Mouse (Mus musculus) midbrain, embryonic 11.5 days (tissue): ENCODE measurements around the gene Creb3l2. TPM values are rescaled to one million over a fixed set of nuclear protein-coding genes. Genes with fewer than 3 reads are reported as not detected.

Experiments
- ATAC-seq: fragments of 200-750 bp; cut with Nextera tagmentation; 2 replicates; pipeline ENCODE4 v1.8.0; 2017; ENCODE audit warnings: moderate TSS enrichment, moderate library complexity; ENCODE audit not compliant: low FRiP score
- DNase-seq: peaks from one replicate; pipeline ENCODE4 v3.0.0; 2015; ENCODE audit warnings: low spot score; ENCODE audit errors: missing footprints
- H3K27ac ChIP-seq: fragments of 300-500 bp; sonication (generic); 2 replicates; pipeline ENCODE4 v1.5.1; 2014; ENCODE audit warnings: low read depth, low read length
- H3K27me3 ChIP-seq: fragments of 300-500 bp; sonication (generic); 2 replicates; pipeline ENCODE4 v1.6.1; 2014; ENCODE audit warnings: mild to moderate bottlenecking, low read length, moderate library complexity, mixed read lengths; ENCODE audit not compliant: control insufficient read depth, insufficient read depth
- H3K36me3 ChIP-seq: fragments of 300-500 bp; sonication (generic); 2 replicates; pipeline ENCODE4 v1.6.1; 2014; ENCODE audit warnings: mild to moderate bottlenecking, low read length, moderate library complexity, mixed read lengths; ENCODE audit not compliant: control insufficient read depth, insufficient read depth
- H3K4me1 ChIP-seq: fragments of 300-500 bp; sonication (generic); 2 replicates; pipeline ENCODE4 v1.6.1; 2014; ENCODE audit warnings: low read length; ENCODE audit not compliant: control insufficient read depth, insufficient read depth
- H3K4me2 ChIP-seq: fragments of 300-500 bp; sonication (generic); 2 replicates; pipeline ENCODE4 v1.6.1; 2014; ENCODE audit warnings: mild to moderate bottlenecking, moderate library complexity
- H3K4me3 ChIP-seq: fragments of 300-500 bp; sonication (generic); 2 replicates; pipeline ENCODE4 v1.5.1; 2014; ENCODE audit warnings: low read depth, low read length
- H3K9ac ChIP-seq: fragments of 300-500 bp; sonication (generic); 2 replicates; pipeline ENCODE4 v1.6.1; 2014; ENCODE audit warnings: low read length
- H3K9me3 ChIP-seq: fragments of 300-500 bp; sonication (generic); 2 replicates; pipeline ENCODE4 v1.6.1; 2016; ENCODE audit warnings: low read length; ENCODE audit not compliant: control insufficient read depth
- WGBS: fragments of 180-500 bp; shearing (Covaris S2); extraction: QIAGEN DNeasy Blood & Tissue Kit; methylation state at CpG from one replicate; pipeline ENCODE4 v1.1.7; 2014; 5-methylcytosine and 5-hydroxymethylcytosine counted together
- polyA plus RNA-seq: library from polyadenylated mRNA; unstranded; fragments of >200 nt; fragmentation: Nextera tagmentation; extraction: Ambion mirVana; gene quantifications from 2 replicates; pipeline ENCODE4 v1.2.1, GENCODE M21; 2014

The Creb3l2 gene
- 4.9 and 5.5 TPM in 2 replicates for polyA plus RNA-seq

DNA sequence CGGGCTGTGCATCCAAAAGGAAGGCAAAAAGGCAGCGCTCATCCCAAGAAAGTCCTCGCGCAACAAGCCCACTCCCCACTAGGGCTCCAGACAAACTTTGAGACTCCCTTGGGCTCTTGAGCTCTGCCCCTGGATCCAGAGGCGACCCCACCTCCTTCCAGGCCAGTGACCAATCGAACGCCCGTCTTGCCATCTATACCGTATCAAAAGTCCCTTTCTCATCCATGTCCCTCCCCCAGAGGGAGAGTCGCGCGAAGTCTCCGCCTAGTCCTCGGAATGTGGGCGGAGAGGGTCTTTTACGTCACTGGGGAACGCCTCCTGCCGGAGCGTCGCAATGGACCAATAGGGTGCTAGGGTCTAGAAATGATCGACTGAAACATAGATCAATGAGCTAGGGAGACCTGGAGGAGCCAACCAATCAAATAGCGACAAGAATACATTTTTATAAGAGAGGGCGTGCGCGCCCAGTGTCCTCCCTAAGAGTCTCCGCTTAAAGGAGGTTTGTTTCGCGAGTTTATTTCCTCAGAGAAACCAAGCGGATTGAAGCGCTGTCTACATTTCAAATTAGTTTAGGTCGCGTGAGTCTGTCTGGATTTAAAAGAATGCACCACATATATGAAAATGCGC lies at the start of gene Creb3l2:
Gene Creb3l2, minus strand, starts transcription at position 106 of the 627 bp plus-strand sequence.
- WGBS = under 1% methylated on average over 33 of the region's 33 CpGs
- peak within 1 kb of the TSS; percentile 75 for H3K4me2 ChIP-seq
- H3K27me3 ChIP-seq = no peaks in the 10 kb centered on the region
- ATAC-seq = peak; percentile 99
- H3K36me3 ChIP-seq = no peaks in the 10 kb centered on the region
- H3K4me1 ChIP-seq = peaks cover 6% of the 10 kb centered on the region; the same call in 1 of the 2 replicates
- peak; percentile 99 for DNase-seq
- no peak within 1 kb of the TSS; the same call in 1 of the 2 replicates for H3K27ac ChIP-seq
- peak within 1 kb of the TSS; percentile 79 for H3K4me3 ChIP-seq
- H3K9ac ChIP-seq = peak within 1 kb of the TSS; percentile 72
- no peaks in the 10 kb centered on the region for H3K9me3 ChIP-seq

DNA sequence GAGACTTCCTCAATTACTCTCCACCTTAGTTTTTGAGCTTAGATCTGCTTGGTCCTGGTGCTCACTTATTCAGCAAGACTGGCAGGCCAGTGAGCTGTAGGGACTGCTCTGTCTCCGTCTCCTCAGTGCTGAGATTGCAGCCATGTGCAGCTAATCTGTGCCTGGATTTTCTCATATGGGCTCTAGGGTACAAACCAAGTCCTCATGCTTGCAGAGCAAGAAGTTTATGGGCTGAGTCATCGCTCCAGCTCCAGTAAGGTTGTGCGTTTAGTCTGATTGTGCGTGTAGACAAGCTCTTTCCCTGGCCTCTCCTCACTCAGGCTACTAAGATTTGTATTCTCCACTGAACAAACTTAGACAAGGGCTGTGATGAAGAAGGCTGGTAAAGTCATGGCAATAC lies 44.6 kb upstream of the Creb3l2 start:
- Histone ChIP-seq H3K4me3 (no peak overlapping the region), H3K27me3 (no peaks in the 10 kb centered on the region), H3K4me2 (no peak overlapping the region), H3K4me1 (no peaks in the 10 kb centered on the region), H3K27ac (no peak overlapping the region), H3K9me3 (no peaks in the 10 kb centered on the region), H3K9ac (no peak overlapping the region), H3K36me3 (no peaks in the 10 kb centered on the region)
- no peak for ATAC-seq
- whole genome bisulfite sequencing = 91% methylated on average over 4 of the region's 4 CpGs
- no peak for DNase-seq

DNA sequence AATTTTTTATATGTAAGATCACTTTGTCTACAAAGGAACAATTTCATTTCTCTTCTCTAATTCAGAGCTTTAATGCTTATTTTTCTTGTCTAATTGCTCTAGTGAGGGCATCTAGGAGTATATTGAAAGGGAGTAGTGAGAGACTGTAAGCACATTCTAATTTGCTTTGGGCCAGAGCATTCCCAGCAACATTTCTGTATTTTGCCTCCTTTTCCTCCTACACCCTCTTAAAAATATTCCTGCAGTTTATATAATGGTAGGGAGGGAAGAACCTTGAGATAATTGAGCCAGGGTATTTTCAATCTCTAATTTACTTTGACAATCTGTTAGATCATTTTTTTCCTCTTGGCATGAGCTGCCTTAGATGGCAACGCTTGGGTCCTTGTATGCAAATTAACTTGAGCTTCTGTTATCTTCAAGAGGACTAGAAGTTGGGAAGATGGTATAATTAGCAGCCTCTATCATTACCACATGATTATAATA lies 42.7 kb upstream of the Creb3l2 start:
- DNase-seq = no peak
- Histone ChIP-seq H3K4me2 (no peak overlapping the region), H3K36me3 (no peaks in the 10 kb centered on the region), H3K9ac (no peak overlapping the region), H3K4me1 (no peaks in the 10 kb centered on the region), H3K27me3 (no peaks in the 10 kb centered on the region), H3K9me3 (no peaks in the 10 kb centered on the region), H3K27ac (no peak overlapping the region), H3K4me3 (no peak overlapping the region)
- ATAC-seq = no peak
- 83% methylated on average over 1 of the region's 1 CpGs for WGBS

DNA sequence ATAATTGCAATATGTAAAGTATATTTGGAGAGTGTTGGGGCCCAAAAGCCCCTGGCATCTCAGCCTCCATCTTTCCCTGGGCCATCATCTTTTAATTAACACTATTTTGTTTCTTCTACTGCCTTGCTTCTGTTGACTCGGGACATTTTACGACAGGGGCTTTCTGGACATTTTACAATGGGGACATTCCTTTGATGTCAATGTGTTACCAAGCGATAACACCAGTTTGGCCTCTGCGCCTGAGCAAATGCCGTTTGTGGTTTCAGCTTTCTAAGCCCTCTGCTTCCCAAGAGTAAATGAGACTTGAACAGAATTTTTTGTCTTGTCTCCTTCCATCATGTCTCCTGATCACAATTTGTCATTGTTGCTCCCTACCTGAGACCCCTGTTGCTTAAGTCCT lies 41.3 kb upstream of the Creb3l2 start:
- DNase-seq = no peak
- Histone ChIP-seq H3K4me1 (no peaks in the 10 kb centered on the region), H3K4me2 (no peak overlapping the region), H3K9ac (no peak overlapping the region), H3K27ac (no peak overlapping the region), H3K9me3 (no peaks in the 10 kb centered on the region), H3K36me3 (no peaks in the 10 kb centered on the region), H3K4me3 (no peak overlapping the region), H3K27me3 (no peaks in the 10 kb centered on the region)
- no peak for ATAC-seq
- WGBS = 60% methylated on average over 5 of the region's 5 CpGs

DNA sequence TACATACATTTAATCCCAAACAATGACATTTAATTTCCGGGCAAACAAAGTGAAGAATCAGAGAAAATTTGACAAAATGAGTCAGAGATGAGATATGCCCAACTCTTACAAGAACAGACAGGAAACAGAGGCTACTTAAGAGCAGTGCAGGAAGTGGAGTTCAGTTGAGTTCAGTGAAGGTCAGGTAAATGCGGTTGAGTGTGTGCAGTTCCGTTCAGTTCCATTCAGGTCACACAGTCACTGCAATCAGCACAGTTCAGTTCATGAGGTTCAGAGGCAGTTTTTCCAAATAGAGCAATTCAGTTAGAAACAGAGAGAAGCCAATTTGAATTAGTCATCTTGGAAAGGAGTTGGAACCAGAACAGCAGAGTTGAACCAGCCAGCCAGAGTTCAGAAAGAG lies 39.2 kb upstream of the Creb3l2 start:
- H3K4me2 ChIP-seq = no peak overlapping the region
- no peak for ATAC-seq
- no peak overlapping the region for H3K27ac ChIP-seq
- 91% methylated on average over 3 of the region's 3 CpGs for WGBS
- H3K9ac ChIP-seq = no peak overlapping the region
- no peaks in the 10 kb centered on the region for H3K4me1 ChIP-seq
- H3K4me3 ChIP-seq = no peak overlapping the region
- no peaks in the 10 kb centered on the region for H3K9me3 ChIP-seq
- DNase-seq = no peak
- no peaks in the 10 kb centered on the region for H3K36me3 ChIP-seq
- no peaks in the 10 kb centered on the region for H3K27me3 ChIP-seq

DNA sequence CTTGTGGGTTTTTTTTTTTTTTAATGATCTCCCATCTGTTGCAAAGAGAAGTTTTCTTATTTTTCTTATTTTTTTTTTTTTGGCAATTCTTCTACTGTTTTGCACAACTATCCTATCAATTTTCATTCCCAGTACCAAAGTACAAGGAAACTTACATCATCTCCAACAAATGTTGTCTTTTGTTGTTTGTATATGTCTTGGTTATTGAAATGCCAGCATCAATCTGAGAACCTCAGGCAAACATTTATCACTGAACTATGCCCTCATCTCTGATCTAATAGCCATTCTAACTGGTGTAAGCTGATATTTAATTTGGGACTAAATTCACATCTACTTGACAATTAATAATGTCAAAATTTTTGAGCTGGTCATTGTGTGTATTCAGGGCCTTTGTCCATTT lies 38.1 kb upstream of the Creb3l2 start:
- ATAC-seq (no peak), DNase-seq (no peak)
- H3K9me3 ChIP-seq = no peaks in the 10 kb centered on the region
- H3K36me3 ChIP-seq = no peaks in the 10 kb centered on the region
- no peak overlapping the region for H3K27ac ChIP-seq
- no peaks in the 10 kb centered on the region for H3K27me3 ChIP-seq
- no peak overlapping the region for H3K4me3 ChIP-seq
- no peaks in the 10 kb centered on the region for H3K4me1 ChIP-seq
- H3K4me2 ChIP-seq = no peak overlapping the region
- H3K9ac ChIP-seq = no peak overlapping the region

DNA sequence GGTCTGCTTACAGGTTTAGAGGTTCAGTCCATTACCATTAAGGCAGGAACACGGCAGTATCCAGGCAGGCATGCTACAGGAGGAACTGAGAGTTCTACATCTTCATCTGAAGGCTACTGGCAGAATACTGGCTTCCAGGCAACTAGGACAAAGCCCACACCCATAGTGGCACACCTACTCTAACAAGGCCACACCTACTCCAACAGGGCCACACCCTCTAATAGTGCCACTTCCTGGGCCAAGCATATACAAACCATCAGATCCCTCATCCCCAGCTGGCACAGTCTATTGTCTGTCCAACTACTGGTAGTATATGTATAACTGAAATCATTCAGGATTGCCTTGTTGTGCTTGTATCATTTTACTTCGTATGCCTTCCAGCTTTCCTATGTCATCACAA lies 36.5 kb upstream of the Creb3l2 start:
- Histone ChIP-seq H3K4me3 (no peak overlapping the region), H3K4me1 (no peaks in the 10 kb centered on the region), H3K9ac (no peak overlapping the region), H3K4me2 (no peak overlapping the region), H3K36me3 (no peaks in the 10 kb centered on the region), H3K27me3 (no peaks in the 10 kb centered on the region), H3K9me3 (no peaks in the 10 kb centered on the region), H3K27ac (no peak overlapping the region)
- DNase-seq (no peak), ATAC-seq (no peak)
- 89% methylated on average over 2 of the region's 2 CpGs for WGBS

DNA sequence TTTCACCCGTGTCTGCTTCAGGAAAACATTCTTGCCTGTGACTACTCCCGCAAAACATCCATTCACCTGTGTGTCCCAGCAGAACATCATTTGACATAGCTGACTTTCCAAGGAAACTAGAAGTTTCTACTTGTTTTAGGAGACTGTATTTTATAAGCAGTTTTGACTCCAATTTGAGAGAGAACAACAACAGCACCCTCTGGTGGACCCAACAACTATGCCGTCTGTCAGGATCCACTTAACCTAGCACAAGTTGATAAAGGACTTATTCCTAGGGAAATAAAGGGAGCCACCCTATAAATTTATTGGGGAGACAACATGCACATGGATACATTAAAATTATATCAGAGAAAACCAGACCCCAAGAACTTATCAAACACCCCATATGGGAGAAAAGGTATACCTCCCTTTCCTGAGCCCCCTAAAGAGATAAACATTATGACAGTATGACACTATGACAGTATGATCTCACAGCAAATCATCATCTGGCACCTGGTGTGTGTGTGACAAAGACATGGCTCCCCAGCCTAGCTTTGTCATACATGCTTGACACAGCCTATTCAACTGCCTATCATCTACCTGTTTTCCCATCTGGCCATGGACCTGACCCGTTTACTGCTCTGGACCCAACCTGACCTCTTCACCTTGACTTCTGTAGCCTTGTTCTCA lies 31.9 kb upstream of the Creb3l2 start:
- Histone ChIP-seq H3K9ac (no peak overlapping the region), H3K27me3 (no peaks in the 10 kb centered on the region), H3K9me3 (no peaks in the 10 kb centered on the region), H3K4me2 (no peak overlapping the region), H3K27ac (no peak overlapping the region), H3K4me3 (no peak overlapping the region), H3K4me1 (no peaks in the 10 kb centered on the region), H3K36me3 (no peaks in the 10 kb centered on the region)
- DNase-seq (no peak), ATAC-seq (no peak)
- 90% methylated on average over 4 of the region's 4 CpGs for WGBS

DNA sequence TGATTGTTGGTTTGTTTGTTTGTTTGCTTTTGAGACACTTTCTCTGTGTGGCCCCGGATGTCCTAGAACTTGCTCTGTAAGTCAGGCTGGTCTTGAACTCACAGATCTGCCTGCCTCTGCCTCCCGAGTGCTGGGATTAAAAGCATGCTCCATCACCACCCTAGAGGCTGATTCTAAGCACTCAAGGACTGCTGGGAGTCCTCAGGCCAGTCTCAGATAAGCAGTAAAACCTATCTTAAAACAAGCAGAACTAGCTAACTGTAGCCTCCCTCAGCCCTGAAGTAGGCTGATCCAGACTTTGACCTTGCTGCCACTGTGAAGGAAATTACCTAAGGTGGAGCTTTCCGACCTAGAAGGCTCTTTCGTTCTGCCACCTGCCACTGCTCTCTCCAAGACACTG lies 28.3 kb upstream of the Creb3l2 start:
- no peaks in the 10 kb centered on the region for H3K36me3 ChIP-seq
- no peak for ATAC-seq
- H3K27ac ChIP-seq = no peak overlapping the region
- H3K4me3 ChIP-seq = no peak overlapping the region
- no peaks in the 10 kb centered on the region for H3K27me3 ChIP-seq
- DNase-seq = no peak
- no peak overlapping the region for H3K9ac ChIP-seq
- H3K4me2 ChIP-seq = no peak overlapping the region
- WGBS = 77% methylated on average over 4 of the region's 4 CpGs
- no peaks in the 10 kb centered on the region for H3K4me1 ChIP-seq
- H3K9me3 ChIP-seq = no peaks in the 10 kb centered on the region
